Mouse (Mus musculus) neural tube, embryonic 12.5 days (tissue): ENCODE measurements around the gene Cyp27a1. TPM values are rescaled to one million over a fixed set of nuclear protein-coding genes. Genes with fewer than 3 reads are reported as not detected.

ENCODE experiments used
- ATAC-seq: fragments of 200-750 bp; cut with Nextera tagmentation; 2 replicates; pipeline ENCODE4 v1.8.0; 2017; ENCODE audit warnings: low read depth, mild to moderate bottlenecking, moderate TSS enrichment, moderate library complexity; ENCODE audit not compliant: low FRiP score
- H3K27ac ChIP-seq: fragments of 300-500 bp; sonication (generic); 2 replicates; pipeline ENCODE4 v1.5.1; 2016
- H3K27me3 ChIP-seq: fragments of 300-500 bp; sonication (generic); replicated peaks from 2 replicates; pipeline ENCODE4 v1.6.1; 2016; ENCODE audit warnings: mild to moderate bottlenecking
- H3K36me3 ChIP-seq: fragments of 300-500 bp; sonication (generic); 2 replicates; pipeline ENCODE4 v1.6.1; 2016; ENCODE audit warnings: mild to moderate bottlenecking
- H3K4me1 ChIP-seq: fragments of 300-500 bp; sonication (generic); 2 replicates; pipeline ENCODE4 v1.6.1; 2016
- H3K4me2 ChIP-seq: fragments of 300-500 bp; sonication (generic); replicated peaks from 2 replicates; pipeline ENCODE4 v1.6.1; 2016; ENCODE audit warnings: mild to moderate bottlenecking
- H3K4me3 ChIP-seq: fragments of 300-500 bp; sonication (generic); 2 replicates; pipeline ENCODE4 v1.5.1; 2016
- H3K9ac ChIP-seq: fragments of 300-500 bp; sonication (generic); 2 replicates; pipeline ENCODE4 v1.6.1; 2016; ENCODE audit warnings: mild to moderate bottlenecking
- H3K9me3 ChIP-seq: fragments of 300-500 bp; sonication (generic); 2 replicates; pipeline ENCODE4 v1.6.1; 2016; ENCODE audit warnings: mild to moderate bottlenecking
- WGBS: fragments of 180-500 bp; shearing (Covaris S2); methylation state at CpG from one replicate; pipeline ENCODE4 v1.1.7; 2016; 5-methylcytosine and 5-hydroxymethylcytosine counted together
- polyA plus RNA-seq: library from polyadenylated mRNA; unstranded; fragments of >200 nt; fragmentation: Nextera tagmentation; extraction: Ambion mirVana; gene quantifications from 2 replicates; pipeline ENCODE4 v1.2.1, GENCODE M21; 2016

Gene Cyp27a1
- polyA plus RNA-seq, 1 experiment from 2014 or later = 6.3 TPM

DNA sequence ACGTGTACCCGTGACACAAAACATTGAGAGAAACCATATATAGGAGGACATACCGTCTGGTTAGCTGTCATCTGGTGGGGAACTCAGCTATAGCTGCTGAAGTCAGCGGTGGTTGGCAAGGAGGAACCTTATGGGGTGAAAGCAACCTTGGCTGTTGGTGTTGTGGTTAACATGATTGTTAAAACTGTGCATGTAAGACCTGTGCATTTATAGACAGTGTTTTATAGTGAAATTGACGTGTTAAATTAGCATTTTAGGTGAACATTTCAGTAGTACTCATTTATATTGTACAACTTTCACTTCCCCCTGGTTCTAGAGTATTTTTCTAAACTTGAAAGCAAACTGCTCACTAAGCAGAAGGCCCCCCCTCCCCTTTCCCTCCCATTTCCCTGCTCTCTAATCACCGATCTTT, 11.2 kb upstream of the Cyp27a1 start:
- H3K36me3 ChIP-seq = peaks cover 39% of the 10 kb centered on the region
- no peak overlapping the region for H3K4me3 ChIP-seq
- no peak for ATAC-seq
- WGBS = 90% methylated on average over 6 of the region's 6 CpGs
- H3K4me2 ChIP-seq = no peak overlapping the region
- H3K9ac ChIP-seq = no peak overlapping the region
- no peaks in the 10 kb centered on the region for H3K9me3 ChIP-seq
- H3K27ac ChIP-seq = no peak overlapping the region
- H3K4me1 ChIP-seq = no peaks in the 10 kb centered on the region
- H3K27me3 ChIP-seq = no peaks in the 10 kb centered on the region

DNA sequence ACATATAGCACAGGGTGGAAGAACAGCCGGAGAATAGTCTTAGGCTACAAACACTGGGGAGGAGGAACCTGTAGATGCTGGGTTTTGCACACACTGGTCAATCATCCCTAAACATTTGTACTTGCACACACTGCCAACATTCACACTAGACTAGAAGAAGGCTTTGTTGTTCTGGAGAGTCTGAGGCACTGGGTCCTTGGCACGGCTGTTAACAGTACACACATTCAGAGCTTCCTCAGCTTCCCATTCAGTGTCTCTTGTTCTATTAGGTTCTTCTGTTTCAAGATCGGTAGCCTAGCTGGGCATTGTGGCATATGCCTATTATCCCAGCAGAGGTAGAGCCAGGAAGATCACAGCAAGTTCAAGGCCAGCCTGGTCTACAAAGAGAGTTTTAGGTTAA, 9.2 kb upstream of the Cyp27a1 start:
- ATAC-seq = no peak
- Histone ChIP-seq H3K4me2 (no peak overlapping the region), H3K4me3 (no peak overlapping the region), H3K27me3 (no peaks in the 10 kb centered on the region), H3K36me3 (peaks cover 19% of the 10 kb centered on the region), H3K9me3 (no peaks in the 10 kb centered on the region), H3K9ac (no peak overlapping the region), H3K27ac (no peak overlapping the region), H3K4me1 (no peaks in the 10 kb centered on the region)
- 69% methylated on average over 3 of the region's 3 CpGs for WGBS

DNA sequence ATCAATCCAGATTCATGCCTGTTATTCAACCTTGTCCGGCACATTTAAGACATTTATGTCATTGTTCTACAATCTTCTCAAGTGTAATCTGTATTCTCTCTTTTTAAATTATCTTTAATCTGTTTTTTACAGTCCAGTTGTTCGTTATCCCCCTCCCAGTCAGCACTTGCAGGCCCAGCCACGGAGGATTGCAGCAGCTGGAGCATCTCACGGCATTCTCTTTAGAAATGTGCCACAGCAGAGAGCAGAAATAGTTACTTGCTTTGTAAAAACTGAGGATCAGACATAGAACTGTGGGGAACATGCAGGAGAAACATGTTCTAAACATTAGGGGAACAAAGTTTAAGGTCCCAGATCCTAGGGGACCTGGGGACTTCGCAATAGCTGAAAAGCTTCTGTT, 8.4 kb upstream of the Cyp27a1 start:
- ATAC-seq = no peak
- Histone ChIP-seq H3K27me3 (no peaks in the 10 kb centered on the region), H3K4me3 (no peak overlapping the region), H3K9ac (no peak overlapping the region), H3K4me2 (no peak overlapping the region), H3K4me1 (no peaks in the 10 kb centered on the region), H3K36me3 (peaks cover 15% of the 10 kb centered on the region), H3K9me3 (no peaks in the 10 kb centered on the region), H3K27ac (no peak overlapping the region)
- 53% methylated on average over 5 of the region's 5 CpGs for WGBS

DNA sequence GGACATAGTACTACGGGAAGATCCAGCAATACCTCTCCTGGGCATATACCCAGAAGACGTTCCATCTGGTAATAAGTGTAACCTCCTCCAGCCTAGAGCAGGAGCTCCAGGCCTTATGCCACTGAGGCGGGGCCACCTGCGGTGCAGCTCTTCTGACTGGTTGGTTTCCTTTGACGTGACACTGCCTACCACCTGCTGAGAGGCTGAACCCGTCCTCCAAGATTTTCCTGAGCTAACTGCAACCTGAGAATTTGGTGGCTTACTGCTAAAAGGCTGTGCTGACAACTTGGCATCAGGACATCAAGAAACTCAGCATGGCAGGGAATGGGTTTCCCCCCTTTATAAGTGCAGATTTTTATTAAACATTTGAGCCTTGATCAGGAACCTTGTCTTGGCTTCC, 3.8 kb upstream of the Cyp27a1 start:
- 40% methylated on average over 6 of the region's 6 CpGs for WGBS

DNA sequence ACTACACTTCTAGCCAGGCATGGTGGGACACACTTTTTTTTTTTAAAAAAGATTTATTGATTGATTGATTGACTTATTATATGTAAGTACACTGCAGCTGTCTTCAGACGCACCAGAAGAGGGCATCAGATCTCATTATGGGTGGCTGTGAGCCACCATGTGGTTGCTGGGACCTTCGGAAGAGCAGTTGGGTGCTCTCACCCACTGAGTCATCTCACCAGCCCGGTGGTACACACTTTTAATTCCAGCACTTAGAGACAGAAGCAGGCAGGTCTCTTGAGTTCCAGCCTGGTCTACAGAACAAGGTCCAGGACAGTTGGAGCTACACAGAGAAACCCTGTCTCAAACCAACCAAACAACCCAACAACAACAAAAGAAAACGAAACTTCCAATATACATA, 1.3 kb upstream of the Cyp27a1 start:
- ATAC-seq = no peak
- WGBS = 84% methylated on average over 4 of the region's 4 CpGs
- H3K9me3 ChIP-seq = no peaks in the 10 kb centered on the region

More for the DNA sequence above, 3.8 kb upstream of the Cyp27a1 start:
- ATAC-seq = no peak
- no peak overlapping the region for H3K4me3 ChIP-seq
- H3K36me3 ChIP-seq = no peaks in the 10 kb centered on the region
- H3K9ac ChIP-seq = no peak overlapping the region
- H3K4me2 ChIP-seq = no peak overlapping the region
- peaks cover 11% of the 10 kb centered on the region; the same call in 1 of the 2 replicates for H3K4me1 ChIP-seq
- no peaks in the 10 kb centered on the region for H3K9me3 ChIP-seq
- H3K27ac ChIP-seq = no peak overlapping the region
- H3K27me3 ChIP-seq = 0 out of 2 replicates have a peak, but pooled peaks cover 3% of the 10 kb centered on the region

DNA sequence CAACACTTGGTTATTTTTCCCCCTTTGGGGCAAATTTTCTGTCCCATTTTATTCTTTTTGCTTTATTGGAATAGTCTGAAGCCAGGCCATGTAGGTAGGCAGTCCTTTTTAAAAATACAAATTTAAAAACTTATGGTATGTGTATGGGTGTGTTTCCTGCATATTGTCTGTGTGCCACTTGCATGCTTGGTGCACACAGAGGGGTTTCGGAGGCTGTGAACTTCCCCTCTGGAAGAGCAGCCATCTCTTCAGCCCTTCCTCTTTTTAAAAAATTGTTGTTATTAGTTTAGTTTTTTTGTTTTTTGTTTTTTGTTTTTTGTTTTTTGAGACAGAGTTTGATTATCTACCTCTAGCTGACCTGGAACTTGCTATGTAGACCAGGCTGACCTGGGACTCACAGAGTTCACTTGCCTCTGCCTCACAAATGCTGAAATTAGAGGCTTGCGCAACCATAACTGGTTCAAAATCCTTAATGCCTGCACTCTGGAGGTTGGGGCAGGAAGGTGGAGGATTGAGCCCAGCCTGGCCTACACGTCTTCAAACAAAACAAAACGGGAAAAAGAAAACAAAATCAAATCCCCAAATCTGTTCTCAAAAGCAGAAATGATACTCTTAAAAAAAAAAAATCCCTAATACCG, 794 bp upstream of the Cyp27a1 start:
- 0 out of 2 replicates have a peak, but pooled peaks cover 3% of the 10 kb centered on the region for H3K27me3 ChIP-seq
- WGBS = 45% methylated on average over 5 of the region's 5 CpGs
- H3K9me3 ChIP-seq = no peaks in the 10 kb centered on the region
- no peak overlapping the region for H3K9ac ChIP-seq
- no peak for ATAC-seq
- H3K4me3 ChIP-seq = peak overlapping the region; percentile 48; the same call in 1 of the 2 replicates
- no peaks in the 10 kb centered on the region for H3K36me3 ChIP-seq
- H3K27ac ChIP-seq = no peak overlapping the region
- peak overlapping the region; percentile 90 for H3K4me2 ChIP-seq
- H3K4me1 ChIP-seq = peaks cover 11% of the 10 kb centered on the region; the same call in 1 of the 2 replicates

More for the DNA sequence above, 1.3 kb upstream of the Cyp27a1 start:
- Histone ChIP-seq H3K4me1 (peaks cover 11% of the 10 kb centered on the region; the same call in 1 of the 2 replicates), H3K9ac (no peak overlapping the region), H3K36me3 (no peaks in the 10 kb centered on the region), H3K27ac (no peak overlapping the region), H3K4me2 (no peak overlapping the region), H3K4me3 (no peak overlapping the region), H3K27me3 (0 out of 2 replicates have a peak, but pooled peaks cover 3% of the 10 kb centered on the region)

DNA sequence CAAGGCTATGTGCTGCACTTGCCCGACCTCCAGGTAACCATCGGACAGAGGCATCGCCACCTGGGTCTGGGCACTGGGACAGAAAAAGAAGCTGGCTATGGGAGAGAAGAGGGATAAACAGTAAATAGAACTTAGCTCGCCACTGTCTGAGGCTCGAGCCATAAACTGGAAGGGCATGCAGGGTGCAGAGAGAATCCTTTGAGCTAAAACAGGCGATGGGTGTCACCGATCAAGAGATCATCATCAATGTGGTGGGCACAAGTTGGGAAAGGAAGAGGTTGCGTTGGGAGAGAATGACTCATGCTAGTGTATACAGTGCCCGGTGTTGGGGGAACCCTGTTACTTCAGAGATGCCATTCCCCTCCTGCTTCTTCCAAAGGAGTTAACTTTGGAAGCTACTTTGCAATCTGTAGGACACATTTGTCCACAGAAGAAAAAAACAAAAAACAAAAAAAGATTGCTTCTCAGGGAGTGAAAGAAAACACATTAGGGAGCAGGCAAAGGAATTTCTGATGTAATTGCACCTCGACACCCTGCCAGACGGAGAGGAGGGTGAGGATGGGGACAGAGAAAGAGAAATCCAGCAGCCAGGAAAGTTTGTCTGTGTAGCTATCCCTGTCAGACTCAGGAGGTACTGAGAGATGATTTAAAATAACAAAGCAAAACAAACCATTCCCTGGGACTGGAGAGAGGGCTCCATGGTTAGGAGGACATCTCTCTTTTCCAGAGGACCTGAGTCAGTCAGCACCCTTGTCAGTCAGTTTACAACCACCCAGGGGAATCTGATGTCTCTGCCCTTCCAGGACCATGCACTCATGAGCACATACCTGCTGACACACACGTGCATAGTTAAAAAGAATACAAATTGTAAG, 721 bp downstream of the Cyp27a1 start:
- 25% methylated on average over 12 of the region's 12 CpGs for WGBS

DNA sequence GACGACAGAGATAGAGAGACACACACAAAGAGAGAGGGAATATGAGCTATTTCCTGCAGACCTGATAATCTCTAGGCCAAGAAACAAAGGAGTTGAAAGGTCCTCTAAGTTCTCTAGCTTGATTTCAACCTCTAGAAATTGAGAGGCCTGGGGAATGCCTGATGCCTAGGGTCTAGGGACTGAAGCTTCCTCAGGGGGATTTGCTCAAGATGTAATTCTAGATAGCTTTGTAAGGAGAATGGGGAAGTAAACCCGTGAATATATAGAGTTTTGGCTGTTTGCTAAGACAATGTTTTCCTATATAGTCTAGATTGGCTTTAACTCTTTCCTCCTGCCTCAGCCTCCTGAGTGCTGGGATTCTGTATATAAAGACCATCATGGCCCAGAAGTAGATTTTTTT, 1.6 kb downstream of the Cyp27a1 start:
- ATAC-seq = no peak
- Histone ChIP-seq H3K36me3 (no peaks in the 10 kb centered on the region), H3K4me2 (no peak overlapping the region), H3K27ac (no peak overlapping the region), H3K4me3 (no peak overlapping the region), H3K4me1 (peaks cover 11% of the 10 kb centered on the region; the same call in 1 of the 2 replicates), H3K9ac (no peak overlapping the region), H3K9me3 (no peaks in the 10 kb centered on the region), H3K27me3 (0 out of 2 replicates have a peak, but pooled peaks cover 3% of the 10 kb centered on the region)
- WGBS = 68% methylated on average over 2 of the region's 2 CpGs

More for the DNA sequence above, 721 bp downstream of the Cyp27a1 start:
- Histone ChIP-seq H3K27ac (no peak overlapping the region), H3K4me2 (peak overlapping the region; percentile 90), H3K4me3 (peak overlapping the region; percentile 48), H3K9ac (peak overlapping the region; percentile 64), H3K36me3 (no peaks in the 10 kb centered on the region), H3K9me3 (no peaks in the 10 kb centered on the region), H3K27me3 (0 out of 2 replicates have a peak, but pooled peaks cover 3% of the 10 kb centered on the region), H3K4me1 (peaks cover 11% of the 10 kb centered on the region; the same call in 1 of the 2 replicates)
- no peak for ATAC-seq

DNA sequence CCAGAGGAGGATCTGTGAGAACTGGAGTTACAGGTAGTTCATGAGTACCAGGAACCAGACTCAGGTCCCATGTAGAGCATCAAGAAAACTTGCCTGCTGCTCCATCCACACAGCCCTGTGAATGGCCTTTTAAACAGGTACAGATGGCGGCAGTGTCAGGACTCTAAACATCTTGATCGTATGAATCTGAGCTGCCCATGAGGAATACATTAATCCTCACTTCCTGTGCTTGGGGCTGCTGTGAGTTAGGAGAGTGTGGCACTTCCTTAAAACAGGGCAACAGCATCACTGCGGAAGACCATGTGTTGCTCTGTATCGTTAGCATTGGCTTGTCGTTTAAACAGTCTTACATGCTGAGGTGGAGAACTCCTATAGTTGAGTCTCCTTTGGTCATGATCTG, 2.1 kb downstream of the Cyp27a1 start:
- Histone ChIP-seq H3K27ac (no peak overlapping the region), H3K27me3 (0 out of 2 replicates have a peak, but pooled peaks cover 3% of the 10 kb centered on the region), H3K4me1 (peaks cover 11% of the 10 kb centered on the region; the same call in 1 of the 2 replicates), H3K9me3 (no peaks in the 10 kb centered on the region), H3K36me3 (no peaks in the 10 kb centered on the region), H3K4me2 (no peak overlapping the region), H3K9ac (no peak overlapping the region), H3K4me3 (no peak overlapping the region)
- WGBS = 79% methylated on average over 5 of the region's 5 CpGs
- ATAC-seq = no peak

DNA sequence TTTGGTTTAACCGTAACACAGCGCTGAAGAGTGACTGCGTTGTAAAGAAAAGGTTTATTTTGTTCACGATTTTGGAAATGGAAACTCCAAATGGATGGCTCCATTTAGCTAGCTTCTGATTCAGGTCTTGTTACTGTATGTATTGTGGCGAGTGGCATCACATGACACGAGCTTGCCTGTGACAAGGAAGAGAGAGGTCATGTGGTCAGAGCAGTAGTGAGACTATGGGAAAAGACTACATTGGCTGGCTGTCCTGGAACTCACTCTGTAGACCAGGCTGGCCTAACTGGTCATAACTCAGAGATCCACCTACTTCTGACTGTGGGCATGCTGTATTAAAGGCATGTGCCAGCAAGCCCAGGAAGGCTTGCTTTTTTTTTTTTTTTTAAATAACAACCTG, 2.5 kb downstream of the Cyp27a1 start:
- 87% methylated on average over 6 of the region's 6 CpGs for WGBS
- H3K36me3 ChIP-seq = no peaks in the 10 kb centered on the region
- H3K4me3 ChIP-seq = no peak overlapping the region
- no peaks in the 10 kb centered on the region for H3K9me3 ChIP-seq
- 0 out of 2 replicates have a peak, but pooled peaks cover 3% of the 10 kb centered on the region for H3K27me3 ChIP-seq
- H3K27ac ChIP-seq = no peak overlapping the region
- peaks cover 11% of the 10 kb centered on the region; the same call in 1 of the 2 replicates for H3K4me1 ChIP-seq
- no peak overlapping the region for H3K4me2 ChIP-seq
- no peak for ATAC-seq
- no peak overlapping the region for H3K9ac ChIP-seq

DNA sequence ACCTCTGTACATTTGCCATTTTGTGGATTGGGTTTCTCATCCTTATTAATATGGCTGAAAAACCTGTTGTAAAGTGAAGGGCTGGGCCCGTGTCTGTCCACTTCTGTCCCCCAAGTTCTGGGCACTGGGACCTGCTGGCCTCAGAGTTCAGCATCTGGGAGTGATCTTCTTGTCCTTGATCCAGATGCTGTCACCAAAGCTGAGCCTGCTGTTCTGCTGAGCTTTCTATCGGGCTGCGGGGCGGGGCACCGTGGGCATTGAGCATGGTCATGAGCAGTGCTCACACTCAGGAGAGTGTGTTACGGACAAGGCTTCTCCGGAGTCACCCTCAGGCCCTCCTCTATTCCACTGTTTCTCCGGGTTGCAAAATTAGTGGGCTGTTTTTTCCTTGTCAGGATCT, 4.7 kb downstream of the Cyp27a1 start:
- WGBS = 86% methylated on average over 8 of the region's 8 CpGs
- H3K4me3 ChIP-seq = no peak overlapping the region

DNA sequence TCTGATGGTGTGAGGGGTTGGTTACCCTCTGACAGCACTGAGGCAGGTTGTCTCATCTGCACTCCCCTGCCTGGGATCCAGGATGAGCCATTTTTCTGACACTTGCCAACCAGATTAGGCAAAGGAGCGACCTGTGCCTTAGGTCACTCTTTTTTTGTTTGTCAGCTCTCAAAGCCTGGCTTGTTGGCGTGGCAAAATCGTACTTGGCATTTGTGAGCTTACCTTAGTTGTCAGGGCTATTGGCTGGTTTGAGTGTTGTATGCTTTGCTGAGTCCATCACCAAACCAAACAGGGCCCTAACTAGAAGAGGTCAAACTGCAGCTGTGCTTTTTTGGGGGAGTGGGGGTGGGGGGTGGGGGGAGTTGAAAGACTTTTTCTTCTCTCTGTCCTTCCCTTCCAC, 5.9 kb downstream of the Cyp27a1 start:
- no peaks in the 10 kb centered on the region for H3K4me1 ChIP-seq
- no peaks in the 10 kb centered on the region for H3K27me3 ChIP-seq
- no peak overlapping the region for H3K9ac ChIP-seq
- WGBS = 76% methylated on average over 3 of the region's 3 CpGs
- H3K36me3 ChIP-seq = no peaks in the 10 kb centered on the region
- H3K9me3 ChIP-seq = no peaks in the 10 kb centered on the region
- no peak overlapping the region for H3K4me3 ChIP-seq
- no peak for ATAC-seq
- H3K4me2 ChIP-seq = no peak overlapping the region
- H3K27ac ChIP-seq = no peak overlapping the region

More for the DNA sequence above, 4.7 kb downstream of the Cyp27a1 start:
- no peaks in the 10 kb centered on the region for H3K36me3 ChIP-seq
- no peaks in the 10 kb centered on the region for H3K9me3 ChIP-seq
- H3K4me2 ChIP-seq = no peak overlapping the region
- H3K4me1 ChIP-seq = peaks cover 8% of the 10 kb centered on the region; the same call in 1 of the 2 replicates
- no peak for ATAC-seq
- 0 out of 2 replicates have a peak, but pooled peaks cover 3% of the 10 kb centered on the region for H3K27me3 ChIP-seq
- no peak overlapping the region for H3K9ac ChIP-seq
- no peak overlapping the region for H3K27ac ChIP-seq
